9 mouse cellular contexts compared by ENCODE assay signal in genomic region chr10:122912086-122912690, GRCm38 (mm10).
DNase-seq lines count a peak whose midpoint lies in the region; ATAC-seq lines count a peak whose summit lies in the region.
"Had no signal": no experiment of that assay in that cellular context is flagged by ENCODE, and none has a peak within 500 bp of the region (broad histone marks: within the 10 kb centered on the region; RNA-seq: fewer than 3 reads in every experiment).

No protein-coding gene starts in this region.

- H3K36me3 ChIP-seq in hindbrain, embryonic 11.5 days (ENCODE audit: control insufficient read depth, insufficient read depth, low read length), result no peaks in the 10 kb centered on the region

- H3K27me3 ChIP-seq in hindbrain, embryonic 11.5 days (ENCODE audit: control insufficient read depth, insufficient read depth, low read length), result no peaks in the 10 kb centered on the region

- no peak overlapping the region for H3K4me2 ChIP-seq in hindbrain, embryonic 11.5 days (replicated peaks; ENCODE audit: low read depth, low read length)

- no peak for ATAC-seq in hindbrain, embryonic 11.5 days (ENCODE audit: low FRiP score)

- peaks cover 7% of the 10 kb centered on the region for H3K4me1 ChIP-seq in hindbrain, embryonic 11.5 days (replicated peaks; ENCODE audit: control insufficient read depth, insufficient read depth, low read length)

- H3K9ac ChIP-seq in hindbrain, embryonic 11.5 days (ENCODE audit: low read depth, low read length), result no peak overlapping the region
- H3K9ac ChIP-seq: liver, embryonic 14.5 days had no signal

- H3K27ac ChIP-seq in hindbrain, embryonic 11.5 days (ENCODE audit: low read depth, low read length), result peak overlapping the region; percentile 78
- H3K27ac ChIP-seq: liver, embryonic 14.5 days had no signal

- H3K4me3 ChIP-seq in hindbrain, embryonic 11.5 days (ENCODE audit: low read depth, low read length), result no peak overlapping the region

- DNase-seq in embryo, embryonic 11 days, result peak; percentile 61
- no peak for DNase-seq in embryo, embryonic 9.5 days (ENCODE audit: extremely low spot score)
- DNase-seq in lung, postnatal 10 days, result peak; percentile 22
- DNase-seq in lung, adult 18-20 months, result no peak
- DNase-seq in hindbrain, embryonic 11.5 days (ENCODE audit: low spot score), result no peak
- DNase-seq in skeletal muscle tissue, adult 2 months (ENCODE audit: low read depth, low spot score), result peak; percentile 58
- DNase-seq in urinary bladder, adult 2 months (ENCODE audit: low spot score), result no peak
- DNase-seq in right cerebral cortex, postnatal 25 days, result no peak

- WGBS in hindbrain, embryonic 11.5 days, result 45% methylated on average over 11 of the region's 12 CpGs

- H3K9me3 ChIP-seq in hindbrain, embryonic 11.5 days (ENCODE audit: control insufficient read depth, low read length), result no peaks in the 10 kb centered on the region

Comparison
In these comparisons a context has a peak if more than half of its experiments do, and no peak if none do; other contexts are left out.
1. DNase-seq: peak in embryo, embryonic 11 days (single experiment), lung, postnatal 10 days (single experiment) and skeletal muscle tissue, adult 2 months (single experiment); none in embryo, embryonic 9.5 days (single experiment), lung, adult 18-20 months (0 of 2), hindbrain, embryonic 11.5 days (single experiment), urinary bladder, adult 2 months (single experiment) and right cerebral cortex, postnatal 25 days (single experiment).